Mouse (Mus musculus) stomach, postnatal 0 days (tissue): ENCODE results near the gene Nxnl2.

Source experiments
- CTCF ChIP-seq: IDR thresholded peaks from 2 replicates; pipeline ENCODE4 v1.5.1; 2016; ENCODE audit warnings: antibody characterized with exemption, low read depth, mild to moderate bottlenecking, moderate library complexity
- EP300 ChIP-seq: optimal IDR thresholded peaks from 2 replicates; pipeline ENCODE3; 2016; ENCODE audit warnings: antibody characterized with exemption

GRCm38 (mm10) chr13:51136996-51137701 is 33.7 kb upstream of the Nxnl2 start:
- TF ChIP-seq CTCF (no peak), EP300 (no peak)
